Mouse (Mus musculus) Patski (cell line): ENCODE results near the gene Gm20812. TPM values are rescaled to one million over a fixed set of nuclear protein-coding genes. Genes with fewer than 3 reads are reported as not detected.
"Not testable (repeated sequence)": the region's sequence is repeated elsewhere in the genome, so short reads cannot be mapped to it uniquely, and the experiment has no call there.

Experiments
- ATAC-seq: fragments of 100-300 bp; one replicate; pipeline ENCODE4 v1.8.0; 2021
- CTCF ChIA-PET: fragments of 350-600 bp; sonication (Branson Sonifier 250); formaldehyde crosslinking; loops from one replicate; lab custom pipeline; 2022; ENCODE audit warnings: inconsistent platforms; lab: Charles Lee
- POLR2A ChIA-PET: fragments of 350-600 bp; sonication (Branson Sonifier 250); formaldehyde crosslinking; loops from one replicate; lab custom pipeline; 2022; ENCODE audit warnings: antibody characterized with exemption, inconsistent platforms; lab: Charles Lee
- DNase-seq: peaks from one replicate; pipeline ENCODE4 v3.0.0-alpha.2; 2011; ENCODE audit warnings: low read depth, low spot score
- H3K27me3 ChIP-seq: fragments of 371-371 bp; one replicate; pipeline ENCODE4 v1.5.1; 2021
- in situ Hi-C: fragments of 300-500 bp; cut with MboI; formaldehyde crosslinking; loops from 3 replicates; pipeline ENCODE4 v1.11.1; 2018; ENCODE audit warnings: low pct_unique_long_range_greater_than_20kb, mixed read lengths
- polyA plus RNA-seq: library from polyadenylated mRNA; unstranded; gene quantifications from one replicate; pipeline ENCODE4 v1.2.3, GENCODE M21; 2021

The Gm20812 gene
- polyA plus RNA-seq = not detected

DNA sequence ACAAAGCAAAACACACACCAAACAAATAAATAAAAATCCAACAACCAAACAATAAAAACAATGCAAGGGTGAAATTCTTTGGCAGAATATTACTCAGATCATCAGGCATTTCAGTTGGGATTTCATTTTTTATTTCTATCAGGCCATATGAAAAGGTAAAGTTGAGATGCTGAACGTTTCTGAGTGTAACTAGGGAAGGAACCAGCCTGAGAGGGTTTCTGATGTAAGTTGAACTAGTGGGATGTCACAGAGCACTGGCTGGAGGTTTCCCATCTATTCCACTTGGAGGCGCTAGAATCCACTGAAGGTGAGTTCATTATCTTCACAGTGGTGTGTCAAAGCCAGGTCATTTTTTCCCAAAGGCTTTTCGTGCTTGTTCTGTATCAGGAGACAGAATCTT is at the start of gene Gm20812:
Gm20812 (plus strand) TSS at position 301 of the 400 bp plus-strand sequence.
- CTCF ChIA-PET, DNase-seq, POLR2A ChIA-PET, in situ Hi-C loops, ATAC-seq, H3K27me3 ChIP-seq: not testable (repeated sequence)

Other genes starting within 250 kb of the Gm20812 start
- not detected for gene Gm29554, start 108.0 kb upstream of the Gm20812 start, polyA plus RNA-seq